8 mouse cellular contexts compared by ENCODE assay signal in the genomic region with DNA sequence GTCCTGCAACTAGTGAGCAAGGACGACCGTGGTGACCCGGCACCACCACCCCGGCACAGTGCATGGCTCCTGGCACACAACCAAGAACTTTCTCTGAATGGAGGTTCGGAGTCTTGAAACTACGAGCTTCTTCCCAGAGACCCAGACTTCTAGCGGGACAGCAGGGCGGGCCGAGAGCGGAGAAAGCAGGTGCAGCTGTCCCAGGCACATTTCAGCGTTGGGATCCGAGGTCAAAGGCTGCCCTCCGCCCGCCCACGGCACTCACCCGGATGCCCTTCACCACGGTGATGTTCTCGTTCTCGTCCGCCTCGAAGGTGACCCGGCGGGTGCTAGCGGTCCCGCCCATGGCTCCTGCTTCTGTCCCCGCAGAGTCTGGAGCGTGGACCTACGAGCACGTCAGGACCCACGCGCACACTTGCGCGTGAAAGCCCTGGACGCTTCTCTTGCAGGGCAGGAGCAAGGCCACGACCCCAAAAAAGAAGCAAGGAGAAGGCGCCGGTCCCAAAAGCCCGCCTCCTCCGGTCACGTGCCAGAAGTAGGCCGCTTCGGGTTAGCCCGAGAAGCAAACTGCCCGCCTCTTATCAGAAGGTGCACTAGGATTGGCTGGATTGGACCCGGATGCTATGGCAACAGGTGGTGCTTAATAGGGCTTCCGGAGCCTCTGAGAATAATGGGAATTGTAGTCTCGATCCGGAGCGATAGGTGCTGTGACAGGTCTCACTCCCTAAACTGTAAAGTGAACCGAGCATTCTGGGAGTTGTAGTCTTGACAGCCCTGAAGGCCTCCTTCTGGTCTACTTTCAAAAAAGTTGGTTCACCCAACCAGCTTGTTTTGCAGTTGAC. TPM values are rescaled to one million over a fixed set of nuclear protein-coding genes. Genes with fewer than 3 reads are reported as not detected.
DNase-seq lines count a peak whose midpoint lies in the region; ATAC-seq and TF ChIP-seq lines count a peak whose summit lies in the region.

Chchd3 (minus strand) TSS at position 526 of the 842 bp plus-strand sequence.

- H3K27ac ChIP-seq in forebrain, embryonic 16.5 days (ENCODE audit: low read length) = no peak within 1 kb of the TSS
- peak within 1 kb of the TSS; percentile 94 for H3K27ac ChIP-seq in layer of hippocampus, adult 2 months
- no peak within 1 kb of the TSS for H3K27ac ChIP-seq in lung, embryonic 14.5 days (ENCODE audit: low read depth)
- H3K27ac ChIP-seq in olfactory bulb, adult 2 months (ENCODE audit: insufficient read depth, low read depth, low read length) = peak within 1 kb of the TSS; percentile 65
- 0 out of 2 replicates have a peak within 1 kb of the TSS, but pooled peaks have one; percentile 9 for H3K27ac ChIP-seq in thymus, adult 2 months (ENCODE audit: control insufficient read depth, insufficient read depth, low read length)

- DNase-seq in G1E (ENCODE audit: low spot score) = peak; percentile 94
- peak; percentile 95 to 99 for DNase-seq in cerebellum, adult 18-20 months
- peak; percentile 95 to 96 for DNase-seq in heart, postnatal 36 days
- DNase-seq in layer of hippocampus, adult 2 months (ENCODE audit: low spot score in 2 of 2) = peak; percentile 95 to 99
- peak; percentile 97 for DNase-seq in lung, embryonic 14.5 days
- peak; percentile 97 for DNase-seq in thymus, adult 2 months

- 0 out of 2 replicates have a peak, but pooled peaks have one; percentile 25 for TF ChIP-seq POLR2A in olfactory bulb, adult 2 months (IDR thresholded peaks at IDR 0.05; ENCODE audit: insufficient read depth, low read depth, low read length)
- 0 out of 2 replicates have a peak, but pooled peaks have one; percentile 47 for TF ChIP-seq POLR2A in thymus, adult 2 months (IDR thresholded peaks at IDR 0.05; ENCODE audit: control insufficient read depth, extremely low read depth, insufficient read depth, low read length, poor library complexity)

- no peaks in the 10 kb centered on the region for H3K9me3 ChIP-seq in G1E (replicated peaks)
- H3K9me3 ChIP-seq in forebrain, embryonic 16.5 days (ENCODE audit: control insufficient read depth, low read length) = no peaks in the 10 kb centered on the region
- no peaks in the 10 kb centered on the region for H3K9me3 ChIP-seq in lung, embryonic 14.5 days (ENCODE audit: low read depth, low read length)

- peaks cover 37% of the 10 kb centered on the region for H3K4me1 ChIP-seq in G1E (ENCODE audit: insufficient read depth, low read depth, low read length)
- H3K4me1 ChIP-seq in forebrain, embryonic 16.5 days (replicated peaks; ENCODE audit: control insufficient read depth, insufficient read depth, low read length) = peaks cover 4% of the 10 kb centered on the region
- H3K4me1 ChIP-seq in lung, embryonic 14.5 days (ENCODE audit: insufficient read depth) = no peaks in the 10 kb centered on the region
- H3K4me1 ChIP-seq in olfactory bulb, adult 2 months (ENCODE audit: control insufficient read depth, insufficient read depth, low read length) = no peaks in the 10 kb centered on the region
- peaks cover 9% of the 10 kb centered on the region for H3K4me1 ChIP-seq in thymus, adult 2 months (replicated peaks; ENCODE audit: control insufficient read depth, insufficient read depth, low read length)

- peak within 1 kb of the TSS; percentile 66 for H3K4me2 ChIP-seq in forebrain, embryonic 16.5 days (ENCODE audit: low read length)
- H3K4me2 ChIP-seq in lung, embryonic 14.5 days = peak within 1 kb of the TSS; percentile 80

- H3K36me3 ChIP-seq in G1E (replicated peaks) = peaks cover 21% of the 10 kb centered on the region
- no peaks in the 10 kb centered on the region for H3K36me3 ChIP-seq in forebrain, embryonic 16.5 days (ENCODE audit: control insufficient read depth, insufficient read depth)
- H3K36me3 ChIP-seq in lung, embryonic 14.5 days (ENCODE audit: insufficient read depth) = peaks cover 5% of the 10 kb centered on the region; the same call in 1 of the 2 replicates
- no peaks in the 10 kb centered on the region; the same call in 1 of the 2 replicates for H3K36me3 ChIP-seq in thymus, adult 2 months (ENCODE audit: control insufficient read depth, insufficient read depth, low read length)

- no peak for TF ChIP-seq CTCF in G1E (IDR thresholded peaks at IDR 0.05; ENCODE audit: low read depth, low read length)
- TF ChIP-seq CTCF in layer of hippocampus, adult 2 months (conservative IDR thresholded peaks at IDR 0.05) = peak; percentile 46
- TF ChIP-seq CTCF in lung, embryonic 14.5 days (IDR thresholded peaks at IDR 0.05; ENCODE audit: low read depth) = peak; percentile 1; the same call in 1 of the 2 replicates
- TF ChIP-seq CTCF in olfactory bulb, adult 2 months (IDR thresholded peaks at IDR 0.05; ENCODE audit: insufficient read depth, low read depth, low read length) = no peak
- TF ChIP-seq CTCF in thymus, adult 2 months (IDR thresholded peaks at IDR 0.05; ENCODE audit: borderline replicate concordance, control insufficient read depth, extremely low read depth, insufficient read depth, low read length, poor library complexity) = 0 out of 2 replicates have a peak, but pooled peaks have one; percentile 11

- intact Hi-C loops in heart, postnatal 36 days (cut with DNase I) = loop anchor here (5.0 kb wide), 2 partner anchors 187 to 1117 kb away; partner anchors contain the start of genes Exoc4 and Slc35b4

- ATAC-seq in G1E (ENCODE audit: extremely low read depth, insufficient number of reproducible peaks, low FRiP score, poor library complexity, severe bottlenecking) = peak; percentile 98
- ATAC-seq in forebrain, embryonic 16.5 days = peak; percentile 100
- ATAC-seq in lung, embryonic 14.5 days (ENCODE audit: insufficient read depth) = peak; percentile 100

- H3K4me3 ChIP-seq in G1E (ENCODE audit: low read depth, low read length) = peak within 1 kb of the TSS; percentile 97
- H3K4me3 ChIP-seq in forebrain, embryonic 16.5 days (replicated peaks; ENCODE audit: low read length) = peak within 1 kb of the TSS; percentile 84
- H3K4me3 ChIP-seq in layer of hippocampus, adult 2 months = peak within 1 kb of the TSS; percentile 79
- H3K4me3 ChIP-seq in lung, embryonic 14.5 days (ENCODE audit: low read depth, low read length) = peak within 1 kb of the TSS; percentile 88
- H3K4me3 ChIP-seq in olfactory bulb, adult 2 months (ENCODE audit: insufficient read depth, low read depth, low read length) = peak within 1 kb of the TSS; percentile 76
- peak within 1 kb of the TSS; percentile 62 for H3K4me3 ChIP-seq in thymus, adult 2 months (ENCODE audit: control insufficient read depth, insufficient read depth, low read length)

- peaks cover 11% of the 10 kb centered on the region for H3K27me3 ChIP-seq in G1E (ENCODE audit: insufficient read depth, low read length)
- no peaks in the 10 kb centered on the region for H3K27me3 ChIP-seq in forebrain, embryonic 16.5 days (replicated peaks; ENCODE audit: control insufficient read depth, insufficient read depth, low read length)
- H3K27me3 ChIP-seq in lung, embryonic 14.5 days (ENCODE audit: insufficient read depth, low read length) = no peaks in the 10 kb centered on the region
- no peaks in the 10 kb centered on the region for H3K27me3 ChIP-seq in thymus, adult 2 months (ENCODE audit: control insufficient read depth, insufficient read depth, low read length)

- peak within 1 kb of the TSS; percentile 80 for H3K9ac ChIP-seq in forebrain, embryonic 16.5 days (replicated peaks; ENCODE audit: low read depth, low read length)
- peak within 1 kb of the TSS; percentile 69 for H3K9ac ChIP-seq in lung, embryonic 14.5 days

- WGBS in forebrain, embryonic 16.5 days = under 1% methylated on average over 50 of the region's 50 CpGs
- WGBS in lung, embryonic 14.5 days = under 1% methylated on average over 50 of the region's 50 CpGs
- under 1% methylated on average over 50 of the region's 50 CpGs for WGBS in olfactory bulb, adult 2 months
- WGBS in thymus, adult 2 months = under 1% methylated on average over 50 of the region's 50 CpGs

RNA-seq across cellular contexts. Expression of gene Chchd3, which starts in this region (rescaled TPM):
- total RNA-seq in G1E (2014; fragmentation: Nextera tagmentation) (190 and 200 TPM in 2 replicates), G1E (2017) (246 and 262 TPM in 2 replicates)
- polyA plus RNA-seq in G1E (2012) = 145 and 158 TPM in 2 replicates
- polyA plus RNA-seq in forebrain, embryonic 16.5 days (2015; fragmentation: Nextera tagmentation; extraction: Ambion mirVana) = 121 and 126 TPM in 2 replicates
- total RNA-seq in heart, postnatal 36 days (2021) = 100 to 1,000 TPM; 572 to 581 TPM
- total RNA-seq in layer of hippocampus, adult 2 months (2021) = 100 to 1,000 TPM in 1 of 2 experiments, 10 to 100 TPM in 1; 91.1 to 103 TPM
- 103 and 111 TPM in 2 replicates for polyA plus RNA-seq in lung, embryonic 14.5 days (2014; fragmentation: Nextera tagmentation; extraction: Ambion mirVana)
- 782 TPM in 1 of 2 replicates, not detected in the other for polyA plus RNA-seq in olfactory bulb, adult 2 months (2012; ENCODE audit: insufficient read depth, insufficient read length, low replicate concordance, missing spikeins)
- 68.9 and 81.0 TPM in 2 replicates for polyA plus RNA-seq in thymus, adult 2 months (2012; rRNA removed)

Comparison
In these comparisons a context has a peak if more than half of its experiments do, and no peak if none do; other contexts are left out.
1. CTCF ChIP-seq: peak in layer of hippocampus, adult 2 months (single experiment), lung, embryonic 14.5 days (single experiment) and thymus, adult 2 months (single experiment); none in G1E (single experiment) and olfactory bulb, adult 2 months (single experiment).
2. H3K27ac ChIP-seq: peak in layer of hippocampus, adult 2 months (single experiment), olfactory bulb, adult 2 months (single experiment) and thymus, adult 2 months (single experiment); none in forebrain, embryonic 16.5 days (single experiment) and lung, embryonic 14.5 days (single experiment).
3. Peak in every context shown above with its lines, with median percentiles within 50 percentile points of each other: ATAC-seq, DNase-seq and H3K4me3 ChIP-seq.